ENCODE assay signal across 8 mouse cellular contexts in the genomic region with DNA sequence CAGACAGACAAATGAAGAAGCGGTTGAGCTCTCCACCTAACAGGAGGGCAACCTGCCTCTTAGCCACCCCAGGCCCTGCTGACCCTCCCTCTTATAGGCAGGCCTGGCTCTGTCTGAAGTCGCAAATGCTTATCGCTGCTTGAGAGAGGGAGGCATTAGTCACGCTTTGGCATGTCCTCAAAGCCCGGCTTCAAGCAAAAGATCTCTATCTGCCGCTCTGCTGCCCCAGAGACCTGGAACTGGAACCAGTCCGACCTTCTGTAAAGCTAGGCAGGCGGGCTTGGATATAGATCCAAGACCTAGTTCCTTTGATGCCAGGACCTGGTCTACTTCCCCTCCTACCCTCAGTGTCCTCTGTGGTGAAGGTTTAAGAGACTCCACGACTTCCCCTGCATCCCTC. TPM values are rescaled to one million over a fixed set of nuclear protein-coding genes. Genes with fewer than 3 reads are reported as not detected.
DNase-seq lines count a peak whose midpoint lies in the region; ATAC-seq and TF ChIP-seq lines count a peak whose summit lies in the region.

No protein-coding gene starts in this region.

- no peak overlapping the region for H3K4me2 ChIP-seq in hindbrain, postnatal 0 days (ENCODE audit: low read depth, low read length)
- H3K4me2 ChIP-seq in hindbrain, embryonic 16.5 days (ENCODE audit: low read length), result no peak overlapping the region
- no peak overlapping the region for H3K4me2 ChIP-seq in liver, embryonic 11.5 days

- ATAC-seq in hindbrain, postnatal 0 days, result no peak
- no peak for ATAC-seq in hindbrain, embryonic 16.5 days
- no peak for ATAC-seq in liver, embryonic 11.5 days (replicated peaks; ENCODE audit: low FRiP score)

- no peaks in the 10 kb centered on the region for H3K27me3 ChIP-seq in hindbrain, postnatal 0 days (ENCODE audit: insufficient read depth, low read length)
- H3K27me3 ChIP-seq in hindbrain, embryonic 16.5 days (replicated peaks; ENCODE audit: control insufficient read depth, insufficient read depth, low read length), result no peaks in the 10 kb centered on the region
- 0 out of 2 replicates have a peak, but pooled peaks cover 5% of the 10 kb centered on the region for H3K27me3 ChIP-seq in liver, embryonic 11.5 days (replicated peaks; ENCODE audit: control insufficient read depth, insufficient read depth, low read length)

- 51% methylated on average over 9 of the region's 9 CpGs for WGBS in hindbrain, postnatal 0 days
- WGBS in hindbrain, embryonic 16.5 days, result 52% methylated on average over 9 of the region's 9 CpGs
- 64% methylated on average over 9 of the region's 9 CpGs for WGBS in liver, embryonic 11.5 days

- no peak overlapping the region for H3K9ac ChIP-seq in hindbrain, postnatal 0 days (replicated peaks; ENCODE audit: low read length)
- no peak overlapping the region for H3K9ac ChIP-seq in hindbrain, embryonic 16.5 days (ENCODE audit: low read depth, low read length)
- H3K9ac ChIP-seq in liver, embryonic 11.5 days (ENCODE audit: low read depth, low read length), result no peak overlapping the region

- H3K4me1 ChIP-seq in hindbrain, postnatal 0 days (ENCODE audit: insufficient read depth, low read length), result 0 out of 2 replicates have a peak, but pooled peaks cover 3% of the 10 kb centered on the region
- H3K4me1 ChIP-seq in hindbrain, embryonic 16.5 days (ENCODE audit: control insufficient read depth, insufficient read depth, low read depth, low read length), result no peaks in the 10 kb centered on the region; the same call in 1 of the 2 replicates
- H3K4me1 ChIP-seq in liver, embryonic 11.5 days (replicated peaks; ENCODE audit: control insufficient read depth, insufficient read depth, low read length), result no peaks in the 10 kb centered on the region

- DNase-seq in hindbrain, postnatal 0 days (ENCODE audit: low spot score), result peak; percentile 31
- DNase-seq in 416B (ENCODE audit: low read depth), result peak; percentile 35
- DNase-seq in adrenal gland, postnatal 10 days, result peak; percentile 74
- peak; percentile 52 for DNase-seq in fat pad, adult 2 months (ENCODE audit: extremely low read depth, low read depth, low spot score)
- no peak for DNase-seq in retina, postnatal 1 day
- DNase-seq in liver, embryonic 11.5 days (ENCODE audit: low spot score), result no peak
- DNase-seq in T-cell, adult 2 months (ENCODE audit: low spot score), result no peak

- no peak overlapping the region for H3K27ac ChIP-seq in hindbrain, postnatal 0 days
- no peak overlapping the region for H3K27ac ChIP-seq in hindbrain, embryonic 16.5 days (ENCODE audit: low read depth, low read length)
- no peak overlapping the region for H3K27ac ChIP-seq in liver, embryonic 11.5 days (ENCODE audit: low read depth, low read length)

- no peak for TF ChIP-seq CTCF in hindbrain, postnatal 0 days (IDR thresholded peaks at IDR 0.05; ENCODE audit: low read depth)

- H3K9me3 ChIP-seq in hindbrain, postnatal 0 days (ENCODE audit: low read length), result no peaks in the 10 kb centered on the region
- H3K9me3 ChIP-seq in hindbrain, embryonic 16.5 days (ENCODE audit: control insufficient read depth, low read length), result 0 out of 2 replicates have a peak, but pooled peaks cover 2% of the 10 kb centered on the region
- H3K9me3 ChIP-seq in liver, embryonic 11.5 days (ENCODE audit: control insufficient read depth, low read length), result no peaks in the 10 kb centered on the region

- H3K36me3 ChIP-seq in hindbrain, postnatal 0 days (ENCODE audit: insufficient read depth, low read length), result no peaks in the 10 kb centered on the region
- H3K36me3 ChIP-seq in hindbrain, embryonic 16.5 days (ENCODE audit: control insufficient read depth, insufficient read depth, low read length), result no peaks in the 10 kb centered on the region
- no peaks in the 10 kb centered on the region for H3K36me3 ChIP-seq in liver, embryonic 11.5 days (ENCODE audit: control insufficient read depth, insufficient read depth, low read length)

- no peak overlapping the region for H3K4me3 ChIP-seq in hindbrain, postnatal 0 days (ENCODE audit: low read length)
- H3K4me3 ChIP-seq in hindbrain, embryonic 16.5 days (ENCODE audit: low read length), result no peak overlapping the region
- H3K4me3 ChIP-seq in liver, embryonic 11.5 days (ENCODE audit: low read depth, low read length), result no peak overlapping the region

RNA-seq across cellular contexts. Expression of a gene that starts 29.0 kb away (rescaled TPM):
- total RNA-seq in hindbrain, postnatal 0 days (2014; rRNA removed), result 37.7 and 46.2 TPM in 2 replicates
- polyA plus RNA-seq in hindbrain, postnatal 0 days (2015; fragmentation: Nextera tagmentation; extraction: Ambion mirVana), result 25.3 and 26.6 TPM in 2 replicates
- polyA plus RNA-seq in hindbrain, embryonic 16.5 days (2015; fragmentation: Nextera tagmentation; extraction: Ambion mirVana), result 28.0 and 29.3 TPM in 2 replicates
- total RNA-seq in adrenal gland, postnatal 10 days (2021), result 10 to 100 TPM; 43.2 to 44.8 TPM
- 27.4 and 30.1 TPM in 2 replicates for polyA plus RNA-seq in liver, embryonic 11.5 days (2014; fragmentation: Nextera tagmentation; extraction: Ambion mirVana)

RNA-seq across cellular contexts. Expression of a gene that starts 41.7 kb away (rescaled TPM):
- total RNA-seq in hindbrain, postnatal 0 days (2014; rRNA removed), result 66.1 and 75.6 TPM in 2 replicates
- polyA plus RNA-seq in hindbrain, postnatal 0 days (2015; fragmentation: Nextera tagmentation; extraction: Ambion mirVana), result 33.9 and 35.6 TPM in 2 replicates
- polyA plus RNA-seq in hindbrain, embryonic 16.5 days (2015; fragmentation: Nextera tagmentation; extraction: Ambion mirVana), result 32.6 and 38.0 TPM in 2 replicates
- total RNA-seq in adrenal gland, postnatal 10 days (2021), result 10 to 100 TPM; 39.7 to 41.9 TPM
- polyA plus RNA-seq in liver, embryonic 11.5 days (2014; fragmentation: Nextera tagmentation; extraction: Ambion mirVana), result 2.1 TPM in 2 replicates

Comparison
In these comparisons a context has a peak if more than half of its experiments do, and no peak if none do; other contexts are left out.
1. DNase-seq: peak in hindbrain, postnatal 0 days (single experiment), 416B (single experiment), adrenal gland, postnatal 10 days (single experiment) and fat pad, adult 2 months (single experiment); none in retina, postnatal 1 day (single experiment), liver, embryonic 11.5 days (single experiment) and T-cell, adult 2 months (single experiment).
2. RNA of a gene that starts 41.7 kb away (polyA plus RNA-seq): 33.9 to 35.6 TPM in hindbrain, postnatal 0 days and 32.6 to 38.0 TPM in hindbrain, embryonic 16.5 days; 2.1 TPM in liver, embryonic 11.5 days; every median in the first group is over 10 times any median in the second.